ENCODE assay signal across 8 mouse cellular contexts in the genomic region with DNA sequence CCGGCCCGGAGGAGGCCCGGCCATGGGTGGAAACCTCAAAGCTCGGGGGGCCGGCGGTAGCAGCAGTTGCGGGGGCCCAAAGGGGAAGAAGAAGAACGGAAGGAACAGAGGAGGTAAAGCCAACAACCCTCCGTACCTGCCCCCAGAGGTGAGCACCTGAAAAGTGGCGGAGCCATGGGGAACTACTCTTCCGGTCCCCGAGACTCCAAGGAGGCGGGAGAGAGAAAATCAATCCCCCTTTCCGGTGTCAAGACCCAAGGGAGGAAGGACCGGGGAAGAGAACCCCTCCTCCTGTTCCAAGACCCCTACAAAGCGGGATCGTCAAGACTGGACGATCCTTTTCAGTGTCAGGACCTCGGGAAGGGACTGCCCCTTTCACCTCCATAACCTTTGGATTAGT. TPM values are rescaled to one million over a fixed set of nuclear protein-coding genes. Genes with fewer than 3 reads are reported as not detected.
DNase-seq lines count a peak whose midpoint lies in the region; ATAC-seq and TF ChIP-seq lines count a peak whose summit lies in the region.

No protein-coding gene starts in this region.

- 2% methylated on average over 19 of the region's 19 CpGs for WGBS in forebrain, postnatal 0 days
- 0% methylated on average over 19 of the region's 19 CpGs for WGBS in liver, embryonic 13.5 days (ENCODE audit: insufficient replicate concordance)
- WGBS in small intestine, adult 2 months, result 1% methylated on average over 19 of the region's 19 CpGs

- H3K36me3 ChIP-seq in forebrain, postnatal 0 days (ENCODE audit: insufficient read depth), result peaks cover 20% of the 10 kb centered on the region
- peaks cover 47% of the 10 kb centered on the region for H3K36me3 ChIP-seq in liver, embryonic 13.5 days
- H3K36me3 ChIP-seq in small intestine, adult 2 months (ENCODE audit: control insufficient read depth, insufficient read depth, low read length), result peaks cover 23% of the 10 kb centered on the region

- H3K9me3 ChIP-seq in forebrain, postnatal 0 days (ENCODE audit: low read length), result no peaks in the 10 kb centered on the region
- no peaks in the 10 kb centered on the region for H3K9me3 ChIP-seq in liver, embryonic 13.5 days (replicated peaks)

- H3K27ac ChIP-seq in forebrain, postnatal 0 days (ENCODE audit: low read depth, low read length), result peak overlapping the region; percentile 63
- H3K27ac ChIP-seq in liver, embryonic 13.5 days, result peak overlapping the region; percentile 91
- peak overlapping the region; percentile 81 for H3K27ac ChIP-seq in small intestine, adult 2 months (ENCODE audit: insufficient read depth, low read depth, low read length)

- H3K4me3 ChIP-seq in forebrain, postnatal 0 days (ENCODE audit: low read depth, low read length), result peak overlapping the region; percentile 54
- peak overlapping the region; percentile 96 for H3K4me3 ChIP-seq in liver, embryonic 13.5 days (replicated peaks)
- H3K4me3 ChIP-seq in small intestine, adult 2 months (ENCODE audit: low read depth, low read length), result peak overlapping the region; percentile 97

- no peaks in the 10 kb centered on the region for H3K27me3 ChIP-seq in forebrain, postnatal 0 days (ENCODE audit: insufficient read depth, low read length)
- H3K27me3 ChIP-seq in liver, embryonic 13.5 days, result no peaks in the 10 kb centered on the region
- no peaks in the 10 kb centered on the region for H3K27me3 ChIP-seq in small intestine, adult 2 months (ENCODE audit: control insufficient read depth, insufficient read depth, low read length)

- peaks cover 15% of the 10 kb centered on the region for H3K4me1 ChIP-seq in forebrain, postnatal 0 days (ENCODE audit: insufficient read depth)
- peaks cover 53% of the 10 kb centered on the region for H3K4me1 ChIP-seq in liver, embryonic 13.5 days (replicated peaks)
- peaks cover 9% of the 10 kb centered on the region for H3K4me1 ChIP-seq in small intestine, adult 2 months (ENCODE audit: control insufficient read depth, insufficient read depth, insufficient read length, low read length)

- H3K9ac ChIP-seq in forebrain, postnatal 0 days, result peak overlapping the region; percentile 69
- peak overlapping the region; percentile 97 for H3K9ac ChIP-seq in liver, embryonic 13.5 days

- peak overlapping the region; percentile 82 for H3K4me2 ChIP-seq in forebrain, postnatal 0 days (ENCODE audit: low read depth)
- H3K4me2 ChIP-seq in liver, embryonic 13.5 days, result peak overlapping the region; percentile 92

- no peak for TF ChIP-seq POLR2A in small intestine, adult 2 months (IDR thresholded peaks at IDR 0.05; ENCODE audit: low read depth, low read length)

- peak; percentile 56 for ATAC-seq in forebrain, postnatal 0 days
- ATAC-seq in liver, embryonic 13.5 days (ENCODE audit: low read depth), result no peak

- peak; percentile 46 for DNase-seq in embryo, embryonic 10 days (ENCODE audit: low spot score)
- DNase-seq in embryo, embryonic 9.5 days (ENCODE audit: extremely low spot score), result no peak
- peak; percentile 64 for DNase-seq in Muller cell, postnatal 12 days (ENCODE audit: inconsistent ontology term)
- DNase-seq in forebrain, postnatal 0 days, result peak; percentile 58
- no peak for DNase-seq in liver, embryonic 13.5 days
- DNase-seq in ovary, postnatal 10 days (ENCODE audit: low spot score), result no peak
- DNase-seq in right cerebral cortex, postnatal 36 days (ENCODE audit: low spot score in 2 of 2), result no peak

- TF ChIP-seq CTCF in forebrain, postnatal 0 days (IDR thresholded peaks at IDR 0.05; ENCODE audit: low read depth), result no peak
- no peak for TF ChIP-seq CTCF in small intestine, adult 2 months (IDR thresholded peaks at IDR 0.05; ENCODE audit: extremely low read depth, insufficient read length, insufficient replicate concordance, low read depth, low read length)

RNA-seq across cellular contexts. Expression of a gene that starts 0.3 kb away (rescaled TPM):
- total RNA-seq in forebrain, postnatal 0 days (2014; rRNA removed), result 79.0 and 91.8 TPM in 2 replicates
- 14.8 and 19.8 TPM in 2 replicates for polyA plus RNA-seq in forebrain, postnatal 0 days (2015; fragmentation: Nextera tagmentation; extraction: Ambion mirVana)
- polyA plus RNA-seq in liver, embryonic 13.5 days (2015; fragmentation: Nextera tagmentation; extraction: Ambion mirVana), result 25.7 and 27.0 TPM in 2 replicates
- polyA plus RNA-seq in small intestine, adult 2 months (2012; rRNA removed), result 92.2 and 198 TPM in 2 replicates

RNA-seq across cellular contexts. Expression of a gene that starts 7.8 kb away (rescaled TPM):
- 11.6 and 14.1 TPM in 2 replicates for total RNA-seq in forebrain, postnatal 0 days (2014; rRNA removed)
- polyA plus RNA-seq in forebrain, postnatal 0 days (2015; fragmentation: Nextera tagmentation; extraction: Ambion mirVana), result 21.7 and 24.6 TPM in 2 replicates
- polyA plus RNA-seq in liver, embryonic 13.5 days (2015; fragmentation: Nextera tagmentation; extraction: Ambion mirVana), result 44.4 and 46.9 TPM in 2 replicates
- polyA plus RNA-seq in small intestine, adult 2 months (2012; rRNA removed), result 14.8 and 27.1 TPM in 2 replicates

RNA-seq across cellular contexts. Expression of a gene that starts 17.2 kb away (rescaled TPM):
- total RNA-seq in forebrain, postnatal 0 days (2014; rRNA removed), result 63.7 and 94.6 TPM in 2 replicates
- polyA plus RNA-seq in forebrain, postnatal 0 days (2015; fragmentation: Nextera tagmentation; extraction: Ambion mirVana), result 87.0 and 101 TPM in 2 replicates
- 0.72 and 0.96 TPM in 2 replicates for polyA plus RNA-seq in liver, embryonic 13.5 days (2015; fragmentation: Nextera tagmentation; extraction: Ambion mirVana)
- 3.4 and 4.3 TPM in 2 replicates for polyA plus RNA-seq in small intestine, adult 2 months (2012; rRNA removed)

RNA-seq across cellular contexts. Expression of a gene that starts 41.3 kb away (rescaled TPM):
- 9.6 and 11.7 TPM in 2 replicates for total RNA-seq in forebrain, postnatal 0 days (2014; rRNA removed)
- 3.1 and 4.7 TPM in 2 replicates for polyA plus RNA-seq in forebrain, postnatal 0 days (2015; fragmentation: Nextera tagmentation; extraction: Ambion mirVana)
- 19.0 and 23.9 TPM in 2 replicates for polyA plus RNA-seq in liver, embryonic 13.5 days (2015; fragmentation: Nextera tagmentation; extraction: Ambion mirVana)
- polyA plus RNA-seq in small intestine, adult 2 months (2012; rRNA removed), result 1.0 and 1.7 TPM in 2 replicates

RNA-seq across cellular contexts. Expression of a gene that starts 41.4 kb away (rescaled TPM):
- total RNA-seq in forebrain, postnatal 0 days (2014; rRNA removed), result 52.6 and 61.5 TPM in 2 replicates
- 18.1 and 23.2 TPM in 2 replicates for polyA plus RNA-seq in forebrain, postnatal 0 days (2015; fragmentation: Nextera tagmentation; extraction: Ambion mirVana)
- polyA plus RNA-seq in liver, embryonic 13.5 days (2015; fragmentation: Nextera tagmentation; extraction: Ambion mirVana), result 19.0 and 23.5 TPM in 2 replicates
- polyA plus RNA-seq in small intestine, adult 2 months (2012; rRNA removed), result 5.3 and 8.4 TPM in 2 replicates

Comparison
In these comparisons a context has a peak if more than half of its experiments do, and no peak if none do; other contexts are left out.
1. DNase-seq: peak in embryo, embryonic 10 days (single experiment), Muller cell, postnatal 12 days (single experiment) and forebrain, postnatal 0 days (single experiment); none in embryo, embryonic 9.5 days (single experiment), liver, embryonic 13.5 days (single experiment), ovary, postnatal 10 days (single experiment) and right cerebral cortex, postnatal 36 days (0 of 2).
2. RNA of a gene that starts 17.2 kb away (polyA plus RNA-seq): 87.0 to 101 TPM in forebrain, postnatal 0 days; 3.4 to 4.3 TPM in small intestine, adult 2 months and 0.72 to 0.96 TPM in liver, embryonic 13.5 days; every median in the first group is over 10 times any median in the second.
3. Peak in every context shown above with its lines, with median percentiles within 50 percentile points of each other: H3K27ac ChIP-seq and H3K4me3 ChIP-seq.